Mouse (Mus musculus) olfactory bulb, adult 2 months (tissue): ENCODE data around the gene Bpifb1.
"Not testable (repeated sequence)": the region's sequence is repeated elsewhere in the genome, so short reads cannot be mapped to it uniquely, and the experiment has no call there.

ENCODE experiments used
- CTCF ChIP-seq: fragments of 200-500 bp; IDR thresholded peaks from 2 replicates; pipeline ENCODE4 v1.5.1; 2012; ENCODE audit warnings: low read depth, mild to moderate bottlenecking, low read length, moderate library complexity; ENCODE audit not compliant: insufficient read depth
- POLR2A ChIP-seq: fragments of 200-500 bp; IDR thresholded peaks from 2 replicates; pipeline ENCODE4 v1.6.1; 2012; ENCODE audit warnings: mild to moderate bottlenecking, low read depth, low read length, moderate library complexity; ENCODE audit not compliant: insufficient read depth

GRCm38 (mm10) chr2:154183061-154183460, 7.6 kb upstream of the Bpifb1 start:
- not testable (repeated sequence) for TF ChIP-seq CTCF, POLR2A
